Comparison of ENCODE assay signal across 8 mouse cellular contexts in genomic region chr2:4017528-4018288, GRCm38 (mm10). TPM values are rescaled to one million over a fixed set of nuclear protein-coding genes. Genes with fewer than 3 reads are reported as not detected.
DNase-seq lines count a peak whose midpoint lies in the region; ATAC-seq and TF ChIP-seq lines count a peak whose summit lies in the region.

TSS of gene Frmd4a (plus strand) at chr2:4017717.

- 68% methylated on average over 8 of the region's 8 CpGs for WGBS in forebrain, embryonic 12.5 days
- WGBS in hindbrain, embryonic 12.5 days, result 55% methylated on average over 8 of the region's 8 CpGs
- WGBS in limb, embryonic 14.5 days, result 20% methylated on average over 8 of the region's 8 CpGs

- H3K27me3 ChIP-seq in Patski, result peaks cover 41% of the 10 kb centered on the region
- no peaks in the 10 kb centered on the region for H3K27me3 ChIP-seq in forebrain, embryonic 12.5 days
- H3K27me3 ChIP-seq in hindbrain, embryonic 12.5 days, result no peaks in the 10 kb centered on the region
- H3K27me3 ChIP-seq in limb, embryonic 14.5 days (ENCODE audit: control insufficient read depth, insufficient read depth, low read length), result no peaks in the 10 kb centered on the region

- H3K9me3 ChIP-seq in forebrain, embryonic 12.5 days, result no peaks in the 10 kb centered on the region
- no peaks in the 10 kb centered on the region for H3K9me3 ChIP-seq in hindbrain, embryonic 12.5 days (replicated peaks)
- no peaks in the 10 kb centered on the region for H3K9me3 ChIP-seq in limb, embryonic 14.5 days (ENCODE audit: control insufficient read depth, low read length)

- no peak within 1 kb of the TSS for H3K4me3 ChIP-seq in forebrain, embryonic 12.5 days (replicated peaks)
- H3K4me3 ChIP-seq in hindbrain, embryonic 12.5 days, result no peak within 1 kb of the TSS
- H3K4me3 ChIP-seq in limb, embryonic 14.5 days (replicated peaks; ENCODE audit: low read length), result no peak within 1 kb of the TSS; the same call in 1 of the 2 replicates

- no peak for ATAC-seq in Patski
- no peak for ATAC-seq in forebrain, embryonic 12.5 days (ENCODE audit: low FRiP score)
- peak; percentile 18; the same call in 1 of the 2 replicates for ATAC-seq in hindbrain, embryonic 12.5 days (ENCODE audit: low FRiP score)
- no peak for ATAC-seq in limb, embryonic 14.5 days (ENCODE audit: low FRiP score, low read depth)

- peak; percentile 8 for DNase-seq in cerebellum, adult 9-11 months
- DNase-seq in cerebellum, postnatal 4 days (ENCODE audit: low spot score in 2 of 2), result no peak
- DNase-seq in Patski (ENCODE audit: low read depth, low spot score), result no peak
- DNase-seq in limb, embryonic 14.5 days (ENCODE audit: low spot score), result no peak
- DNase-seq in right cerebral cortex, postnatal 10 days (ENCODE audit: low spot score in 2 of 2), result peak; percentile 56 to 72
- DNase-seq in urinary bladder, adult 2 months (ENCODE audit: low spot score), result no peak

- CTCF ChIA-PET in Patski (lab: Charles Lee), result no interaction called here

- H3K4me1 ChIP-seq in forebrain, embryonic 12.5 days, result peaks cover 17% of the 10 kb centered on the region
- peaks cover 17% of the 10 kb centered on the region for H3K4me1 ChIP-seq in hindbrain, embryonic 12.5 days
- H3K4me1 ChIP-seq in limb, embryonic 14.5 days (ENCODE audit: control insufficient read depth, insufficient read depth, low read length), result peaks cover 20% of the 10 kb centered on the region

- H3K27ac ChIP-seq in forebrain, embryonic 12.5 days, result no peak within 1 kb of the TSS
- peak within 1 kb of the TSS; percentile 42; the same call in 1 of the 2 replicates for H3K27ac ChIP-seq in hindbrain, embryonic 12.5 days
- H3K27ac ChIP-seq in limb, embryonic 14.5 days (replicated peaks; ENCODE audit: low read depth, low read length), result no peak within 1 kb of the TSS

- TF ChIP-seq POLR2A in limb, embryonic 14.5 days (IDR thresholded peaks at IDR 0.05; ENCODE audit: borderline replicate concordance, extremely low read depth, insufficient read depth, insufficient read length), result no peak

- POLR2A ChIA-PET in Patski (lab: Charles Lee), result interaction anchor here (0.6 kb wide), 1 partner anchor 498 kb away, joined by 3 read pairs; no protein-coding TSS in a partner anchor

- H3K4me2 ChIP-seq in forebrain, embryonic 12.5 days, result peak within 1 kb of the TSS; percentile 24; the same call in 1 of the 2 replicates
- peak within 1 kb of the TSS; percentile 33 for H3K4me2 ChIP-seq in hindbrain, embryonic 12.5 days (replicated peaks)
- H3K4me2 ChIP-seq in limb, embryonic 14.5 days (replicated peaks; ENCODE audit: low read depth, low read length, severe bottlenecking), result peak within 1 kb of the TSS; percentile 21; the same call in 1 of the 2 replicates

- H3K36me3 ChIP-seq in forebrain, embryonic 12.5 days (replicated peaks), result no peaks in the 10 kb centered on the region
- H3K36me3 ChIP-seq in hindbrain, embryonic 12.5 days, result no peaks in the 10 kb centered on the region
- H3K36me3 ChIP-seq in limb, embryonic 14.5 days (ENCODE audit: control insufficient read depth, insufficient read depth, low read length), result no peaks in the 10 kb centered on the region

- no peak within 1 kb of the TSS for H3K9ac ChIP-seq in forebrain, embryonic 12.5 days
- H3K9ac ChIP-seq in hindbrain, embryonic 12.5 days, result peak within 1 kb of the TSS; percentile 36; the same call in 1 of the 2 replicates
- H3K9ac ChIP-seq in limb, embryonic 14.5 days (ENCODE audit: low read depth, low read length, severe bottlenecking), result 0 out of 2 replicates have a peak within 1 kb of the TSS, but pooled peaks have one; percentile 38

- TF ChIP-seq CTCF in Patski (IDR thresholded peaks at IDR 0.05), result no peak

- in situ Hi-C loops in Patski (cut with MboI; ENCODE audit: low pct_unique_long_range_greater_than_20kb), result no loop called here

RNA-seq across cellular contexts. Expression of gene Frmd4a, which starts in this region (rescaled TPM):
- polyA plus RNA-seq in Patski (2021), result 40.6 TPM
- polyA plus RNA-seq in forebrain, embryonic 12.5 days (2016; fragmentation: Nextera tagmentation; extraction: Ambion mirVana), result 51.3 and 56.7 TPM in 2 replicates
- polyA plus RNA-seq in hindbrain, embryonic 12.5 days (2016; fragmentation: Nextera tagmentation; extraction: Ambion mirVana), result 68.4 and 69.6 TPM in 2 replicates
- 47.0 and 59.3 TPM in 2 replicates for polyA plus RNA-seq in limb, embryonic 14.5 days (2012; rRNA removed)
- 39.6 and 48.2 TPM in 2 replicates for polyA plus RNA-seq in limb, embryonic 14.5 days (2014; fragmentation: Nextera tagmentation; extraction: Ambion mirVana)
- 7.1 and 10.4 TPM in 2 replicates for polyA plus RNA-seq in urinary bladder, adult 2 months (2012; rRNA removed)

Comparison
In these comparisons a context has a peak if more than half of its experiments do, and no peak if none do; other contexts are left out.
1. DNase-seq: peak in cerebellum, adult 9-11 months (single experiment) and right cerebral cortex, postnatal 10 days (2 of 2); none in cerebellum, postnatal 4 days (0 of 2), Patski (single experiment), limb, embryonic 14.5 days (single experiment) and urinary bladder, adult 2 months (single experiment).
2. Peak in every context shown above with its lines, with median percentiles within 50 percentile points of each other: H3K4me2 ChIP-seq.